Mouse (Mus musculus) adrenal gland, postnatal 10 days (tissue): ENCODE results near the gene Rex1bd. TPM values are rescaled to one million over a fixed set of nuclear protein-coding genes. Genes with fewer than 3 reads are reported as not detected.

Source experiments
- DNase-seq: peaks from one replicate; pipeline ENCODE4 v3.0.0; 2021; ENCODE audit warnings: mixed read lengths
- total RNA-seq, 2 experiments: library from RNA; stranded (reverse); gene quantifications; 2 replicates each; pipeline ENCODE4 v1.2.3; 2021

Gene Rex1bd
- total RNA-seq, 2 experiments from 2014 or later = 121 to 130 TPM

GRCm38 (mm10) chr8:70477269-70477982 lies 29.1 kb downstream of the Rex1bd start:
- DNase-seq = peak; percentile 25

- peak; percentile 98 for DNase-seq
Measured at GRCm38 (mm10) chr8:70476333-70477268, 30.0 kb downstream of the Rex1bd start, which contains the start of gene Klhl26. TSS of gene Klhl26 (minus strand) at chr8:70476968.

GRCm38 (mm10) chr8:70471856-70472255 lies 34.7 kb downstream of the Rex1bd start:
- no peak for DNase-seq

- no peak for DNase-seq
Measured at GRCm38 (mm10) chr8:70469938-70470337, 36.6 kb downstream of the Rex1bd start.

- no peak for DNase-seq
Measured at GRCm38 (mm10) chr8:70469295-70469916, 37.1 kb downstream of the Rex1bd start.

- no peak for DNase-seq
Measured at GRCm38 (mm10) chr8:70468733-70469132, 37.8 kb downstream of the Rex1bd start.

- DNase-seq = no peak
Measured at GRCm38 (mm10) chr8:70467907-70468306, 38.6 kb downstream of the Rex1bd start.

GRCm38 (mm10) chr8:70467229-70467725 lies 39.3 kb downstream of the Rex1bd start:
- DNase-seq = no peak

GRCm38 (mm10) chr8:70466771-70467170 lies 39.8 kb downstream of the Rex1bd start:
- peak; percentile 35 for DNase-seq

GRCm38 (mm10) chr8:70466305-70466704 lies 40.2 kb downstream of the Rex1bd start:
- DNase-seq = no peak

- DNase-seq = no peak
Measured at GRCm38 (mm10) chr8:70465701-70466100, 40.9 kb downstream of the Rex1bd start.

- no peak for DNase-seq
Measured at GRCm38 (mm10) chr8:70464162-70464561, 42.4 kb downstream of the Rex1bd start.

- DNase-seq = peak; percentile 66
Measured at GRCm38 (mm10) chr8:70463306-70463705, 43.2 kb downstream of the Rex1bd start.

GRCm38 (mm10) chr8:70462516-70462813 lies 44.1 kb downstream of the Rex1bd start:
- DNase-seq = no peak

GRCm38 (mm10) chr8:70461765-70462515 lies 44.6 kb downstream of the Rex1bd start:
- peak; percentile 77 for DNase-seq

GRCm38 (mm10) chr8:70460606-70461005 lies 45.9 kb downstream of the Rex1bd start:
- DNase-seq = no peak

- DNase-seq = peak; percentile 50
Measured at GRCm38 (mm10) chr8:70460199-70460598, 46.4 kb downstream of the Rex1bd start.

- no peak for DNase-seq
Measured at GRCm38 (mm10) chr8:70459636-70460035, 46.9 kb downstream of the Rex1bd start.

- peak; percentile 33 for DNase-seq
Measured at GRCm38 (mm10) chr8:70458462-70458861, 48.1 kb downstream of the Rex1bd start.

GRCm38 (mm10) chr8:70457882-70458281 lies 48.7 kb downstream of the Rex1bd start:
- no peak for DNase-seq

GRCm38 (mm10) chr8:70456996-70457395 lies 49.6 kb downstream of the Rex1bd start:
- DNase-seq = peak; percentile 57
